Mouse (Mus musculus) spleen, adult 2 months (tissue): ENCODE measurements around the gene Tead3.

Experiments used
- CTCF ChIP-seq: fragments of 200-500 bp; IDR thresholded peaks from 2 replicates; pipeline ENCODE4 v1.5.1; 2011; ENCODE audit warnings: mild to moderate bottlenecking, inconsistent platforms; ENCODE audit not compliant: insufficient read depth, insufficient read length, insufficient replicate concordance; ENCODE audit errors: extremely low read depth
- POLR2A ChIP-seq: fragments of 200-500 bp; IDR thresholded peaks from 2 replicates; pipeline ENCODE4 v1.6.1; 2011; ENCODE audit warnings: low read depth, low read length, inconsistent platforms

- TF ChIP-seq POLR2A (no peak), CTCF (no peak)
These were observed 51.7 kb downstream of the Tead3 start for GRCm38 (mm10) chr17:28298888-28299287.
